Mouse (Mus musculus): ENCODE measurements at regions not wholly inside any gene's neighbourhood (a gene's known extent, or its start where the extent isn't known, plus 50 kb on each side); places are given as distances from the start of the nearest gene placed in this dataset.

GRCm38 (mm10) chr10:108024227-108024626 lies 112.3 kb upstream of the Otogl start:
- no peaks in the 10 kb centered on the region for H3K27me3 ChIP-seq (replicated peaks)
- no peak overlapping the region for H3K4me3 ChIP-seq
- no peaks in the 10 kb centered on the region for H3K9me3 ChIP-seq (replicated peaks)
- ATAC-seq: no peak
- H3K36me3 ChIP-seq: no peaks in the 10 kb centered on the region
- no peak overlapping the region for H3K27ac ChIP-seq
- H3K9ac ChIP-seq: no peak overlapping the region
- no peaks in the 10 kb centered on the region for H3K4me1 ChIP-seq
- H3K4me2 ChIP-seq: no peak overlapping the region
- WGBS (ENCODE audit: insufficient replicate concordance): 45% methylated on average over 6 of the region's 6 CpGs

DNA sequence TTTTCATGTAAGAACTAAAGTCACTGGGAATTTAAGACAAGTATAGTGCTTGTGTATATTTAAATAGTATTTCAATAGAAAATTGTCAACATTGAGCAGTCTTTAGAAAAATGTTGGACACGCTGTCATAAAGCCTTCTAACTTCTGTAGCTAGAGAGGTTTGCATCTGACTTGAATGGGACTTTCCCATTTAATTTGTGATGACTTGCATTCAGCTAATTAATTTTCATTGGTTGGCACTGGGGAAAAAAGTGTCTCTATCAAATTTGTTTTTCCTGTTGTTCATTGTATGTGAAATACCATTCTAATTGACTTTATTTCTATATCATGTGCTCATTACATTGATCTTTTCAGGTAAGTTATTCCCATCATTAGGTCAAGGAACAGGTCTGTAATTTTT lies 104.6 kb upstream of the Otogl start:
- WGBS (ENCODE audit: insufficient replicate concordance): 69% methylated on average over 1 of the region's 1 CpGs
- no peak overlapping the region for H3K9ac ChIP-seq
- ATAC-seq: no peak
- H3K27ac ChIP-seq: no peak overlapping the region
- no peaks in the 10 kb centered on the region for H3K9me3 ChIP-seq (replicated peaks)
- H3K4me3 ChIP-seq: no peak overlapping the region
- H3K4me2 ChIP-seq: no peak overlapping the region
- H3K4me1 ChIP-seq: no peaks in the 10 kb centered on the region
- no peaks in the 10 kb centered on the region for H3K27me3 ChIP-seq (replicated peaks)
- no peaks in the 10 kb centered on the region for H3K36me3 ChIP-seq

DNA sequence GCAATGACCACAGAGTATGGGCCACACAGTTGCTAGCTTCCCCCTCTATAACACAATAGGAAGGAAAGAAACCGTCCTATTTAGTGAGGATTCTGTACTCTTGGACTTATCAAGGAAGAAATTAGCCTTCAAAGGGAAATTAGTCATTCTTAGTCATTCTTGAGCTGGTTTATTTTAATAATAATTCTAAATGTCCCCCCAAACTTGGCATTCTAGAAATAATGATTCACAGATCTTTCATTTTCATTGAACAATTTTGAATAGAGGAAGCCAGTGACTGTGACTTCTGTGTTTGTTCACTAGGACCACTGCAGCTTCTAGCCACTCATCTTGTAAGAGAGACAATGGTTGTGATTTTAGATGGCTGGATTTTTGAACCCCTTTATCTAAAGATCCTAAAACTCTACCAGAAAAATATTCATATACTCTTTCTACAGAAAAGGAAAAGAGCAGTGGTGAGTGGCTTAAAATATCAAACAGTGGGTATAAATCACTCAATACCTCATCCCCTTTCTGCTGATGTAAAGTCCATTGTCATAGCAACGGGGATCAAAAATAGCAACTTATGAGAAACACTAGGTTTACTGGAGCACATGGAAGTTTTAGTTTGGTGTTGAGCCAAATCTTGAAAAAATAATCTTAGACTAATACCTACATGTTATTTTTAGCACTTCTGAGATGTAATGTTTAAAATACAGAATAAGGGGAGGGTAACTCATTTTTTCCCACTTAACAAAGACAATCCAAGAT lies 83.1 kb upstream of the Otogl start:
- Histone ChIP-seq H3K9me3 (replicated peaks) (no peaks in the 10 kb centered on the region), H3K4me3 (no peak overlapping the region), H3K27ac (no peak overlapping the region), H3K4me1 (no peaks in the 10 kb centered on the region), H3K4me2 (no peak overlapping the region), H3K36me3 (no peaks in the 10 kb centered on the region), H3K27me3 (replicated peaks) (no peaks in the 10 kb centered on the region), H3K9ac (no peak overlapping the region)
- WGBS (ENCODE audit: insufficient replicate concordance): 44% methylated on average over 2 of the region's 2 CpGs
- no peak for ATAC-seq

DNA sequence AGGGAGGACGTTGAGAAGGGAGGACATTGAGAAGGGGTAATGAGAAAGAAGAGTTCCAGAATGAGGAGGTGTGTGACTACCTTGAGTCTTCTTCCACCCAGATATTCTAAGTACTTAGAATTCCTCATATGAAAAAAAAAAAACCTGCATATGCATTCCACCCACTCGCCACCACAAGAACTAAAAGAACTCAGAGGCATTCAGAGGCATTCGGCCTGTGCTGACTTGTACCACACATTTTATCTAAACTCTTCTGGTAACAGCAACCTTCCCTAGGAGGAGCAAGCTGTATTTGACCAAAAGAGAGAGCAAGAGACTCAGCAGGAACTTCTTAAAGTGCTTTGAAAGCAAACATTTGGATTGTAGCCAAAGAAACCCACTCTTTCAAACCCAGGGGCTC lies 80.7 kb upstream of the Otogl start:
- Histone ChIP-seq H3K27ac (no peak overlapping the region), H3K4me3 (no peak overlapping the region), H3K9me3 (replicated peaks) (no peaks in the 10 kb centered on the region), H3K9ac (no peak overlapping the region), H3K4me2 (no peak overlapping the region), H3K27me3 (replicated peaks) (no peaks in the 10 kb centered on the region), H3K36me3 (no peaks in the 10 kb centered on the region), H3K4me1 (no peaks in the 10 kb centered on the region)
- WGBS (ENCODE audit: insufficient replicate concordance): 66% methylated on average over 3 of the region's 3 CpGs
- ATAC-seq: no peak

DNA sequence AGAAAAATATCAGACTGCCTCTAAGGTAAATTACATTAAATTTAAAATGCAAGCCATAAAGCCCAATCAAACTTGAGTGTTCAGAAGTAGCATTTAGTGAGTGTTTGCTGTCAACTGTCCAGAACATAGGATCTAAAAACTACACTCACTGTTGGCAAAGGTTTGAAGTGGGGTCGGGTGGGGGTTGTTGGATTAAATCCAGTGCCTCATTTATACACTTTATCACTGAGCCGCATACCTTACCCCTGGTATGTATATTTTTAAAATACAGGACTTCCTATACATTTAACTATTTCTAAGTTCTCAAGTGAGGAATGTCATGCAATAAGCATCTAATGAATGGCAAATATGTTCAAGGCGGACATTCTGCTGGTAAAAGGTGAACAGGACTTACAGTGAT lies 78.6 kb upstream of the Otogl start:
- Histone ChIP-seq H3K36me3 (no peaks in the 10 kb centered on the region), H3K9me3 (replicated peaks) (no peaks in the 10 kb centered on the region), H3K4me2 (no peak overlapping the region), H3K27ac (no peak overlapping the region), H3K9ac (no peak overlapping the region), H3K4me1 (no peaks in the 10 kb centered on the region), H3K4me3 (no peak overlapping the region), H3K27me3 (replicated peaks) (no peaks in the 10 kb centered on the region)
- 70% methylated on average over 3 of the region's 3 CpGs for WGBS (ENCODE audit: insufficient replicate concordance)
- no peak for ATAC-seq

GRCm38 (mm10) chr10:107989913-107990312 lies 78.0 kb upstream of the Otogl start:
- Histone ChIP-seq H3K9ac (no peak overlapping the region), H3K36me3 (no peaks in the 10 kb centered on the region), H3K4me1 (no peaks in the 10 kb centered on the region), H3K4me3 (no peak overlapping the region), H3K27ac (no peak overlapping the region), H3K4me2 (no peak overlapping the region), H3K27me3 (replicated peaks) (no peaks in the 10 kb centered on the region), H3K9me3 (replicated peaks) (no peaks in the 10 kb centered on the region)
- ATAC-seq: no peak
- 59% methylated on average over 2 of the region's 2 CpGs for WGBS (ENCODE audit: insufficient replicate concordance)

GRCm38 (mm10) chr10:107982632-107983031 lies 70.7 kb upstream of the Otogl start:
- Histone ChIP-seq H3K9me3 (replicated peaks) (no peaks in the 10 kb centered on the region), H3K36me3 (no peaks in the 10 kb centered on the region), H3K4me3 (no peak overlapping the region), H3K27ac (no peak overlapping the region), H3K4me2 (no peak overlapping the region), H3K27me3 (replicated peaks) (no peaks in the 10 kb centered on the region), H3K9ac (no peak overlapping the region), H3K4me1 (no peaks in the 10 kb centered on the region)
- WGBS (ENCODE audit: insufficient replicate concordance): 76% methylated on average over 5 of the region's 5 CpGs
- no peak for ATAC-seq

DNA sequence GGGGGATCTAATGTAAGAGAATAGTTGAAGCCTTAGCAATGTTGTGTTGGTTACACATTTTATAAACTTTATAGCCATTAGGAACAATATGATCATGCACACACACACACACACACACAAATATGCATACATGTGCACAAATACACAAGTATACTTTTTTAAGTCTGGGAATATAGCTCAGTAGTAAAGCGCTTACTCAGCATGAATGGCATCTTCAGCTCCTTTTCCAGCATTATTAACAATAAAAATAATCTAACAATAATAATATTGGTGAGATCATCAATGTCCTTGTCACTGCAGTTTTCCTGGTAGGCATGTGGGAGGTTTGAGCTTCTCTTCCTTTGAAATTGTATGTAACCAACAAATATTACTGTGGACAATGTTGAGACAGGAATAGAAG lies 70.1 kb upstream of the Otogl start:
- Histone ChIP-seq H3K36me3 (no peaks in the 10 kb centered on the region), H3K4me2 (no peak overlapping the region), H3K27me3 (replicated peaks) (no peaks in the 10 kb centered on the region), H3K4me3 (no peak overlapping the region), H3K27ac (no peak overlapping the region), H3K9ac (no peak overlapping the region), H3K9me3 (replicated peaks) (no peaks in the 10 kb centered on the region), H3K4me1 (no peaks in the 10 kb centered on the region)
- ATAC-seq: no peak
- 82% methylated on average over 1 of the region's 1 CpGs for WGBS (ENCODE audit: insufficient replicate concordance)

DNA sequence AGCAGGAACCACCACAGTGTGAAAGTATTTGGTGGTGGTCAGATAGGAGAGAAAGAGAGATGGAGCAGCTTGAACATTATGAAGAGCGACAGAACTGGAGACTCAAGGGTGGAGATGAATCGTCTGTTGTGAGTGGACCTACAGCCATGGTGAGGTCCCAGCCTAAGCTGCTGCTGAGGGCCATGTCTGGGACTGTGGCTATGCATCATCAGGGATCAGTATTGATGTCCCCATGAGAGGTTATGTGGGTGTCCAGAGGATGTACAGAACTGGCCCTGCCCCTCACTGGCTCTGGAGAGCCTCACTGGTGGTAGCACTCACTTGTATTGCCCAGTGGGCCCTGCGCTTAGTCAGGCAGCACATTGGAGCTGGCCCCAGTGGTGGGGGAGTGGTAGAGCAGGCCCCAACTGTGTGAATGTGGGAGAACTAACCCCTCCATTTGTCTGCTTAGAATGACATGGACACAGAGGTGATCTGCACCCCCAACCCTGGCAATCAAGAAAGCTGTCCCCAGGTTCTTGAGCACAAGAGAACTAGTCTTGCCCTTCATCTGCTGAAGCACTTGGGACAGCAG lies 64.5 kb upstream of the Otogl start:
- Histone ChIP-seq H3K36me3 (no peaks in the 10 kb centered on the region), H3K27ac (no peak overlapping the region), H3K4me1 (no peaks in the 10 kb centered on the region), H3K4me3 (no peak overlapping the region), H3K9ac (no peak overlapping the region), H3K27me3 (replicated peaks) (no peaks in the 10 kb centered on the region), H3K9me3 (replicated peaks) (no peaks in the 10 kb centered on the region), H3K4me2 (no peak overlapping the region)
- WGBS (ENCODE audit: insufficient replicate concordance): 80% methylated on average over 3 of the region's 3 CpGs
- no peak for ATAC-seq

- Histone ChIP-seq H3K4me2 (no peak overlapping the region), H3K27ac (no peak overlapping the region), H3K4me1 (no peaks in the 10 kb centered on the region), H3K36me3 (no peaks in the 10 kb centered on the region), H3K4me3 (no peak overlapping the region), H3K9me3 (replicated peaks) (no peaks in the 10 kb centered on the region), H3K27me3 (replicated peaks) (no peaks in the 10 kb centered on the region), H3K9ac (no peak overlapping the region)
- no peak for ATAC-seq
These were observed 59.8 kb upstream of the Otogl start for GRCm38 (mm10) chr10:107971748-107972147.

- no peaks in the 10 kb centered on the region for H3K4me1 ChIP-seq
- no peaks in the 10 kb centered on the region for H3K36me3 ChIP-seq
- H3K9ac ChIP-seq: no peak overlapping the region
- WGBS (ENCODE audit: insufficient replicate concordance): 74% methylated on average over 11 of the region's 11 CpGs
- no peak overlapping the region for H3K4me3 ChIP-seq
- no peaks in the 10 kb centered on the region for H3K27me3 ChIP-seq (replicated peaks)
- no peak for ATAC-seq
- H3K4me2 ChIP-seq: no peak overlapping the region
- H3K9me3 ChIP-seq (replicated peaks): no peaks in the 10 kb centered on the region
- H3K27ac ChIP-seq: no peak overlapping the region
These were observed 55.1 kb upstream of the Otogl start for GRCm38 (mm10) chr10:107966996-107967395.

DNA sequence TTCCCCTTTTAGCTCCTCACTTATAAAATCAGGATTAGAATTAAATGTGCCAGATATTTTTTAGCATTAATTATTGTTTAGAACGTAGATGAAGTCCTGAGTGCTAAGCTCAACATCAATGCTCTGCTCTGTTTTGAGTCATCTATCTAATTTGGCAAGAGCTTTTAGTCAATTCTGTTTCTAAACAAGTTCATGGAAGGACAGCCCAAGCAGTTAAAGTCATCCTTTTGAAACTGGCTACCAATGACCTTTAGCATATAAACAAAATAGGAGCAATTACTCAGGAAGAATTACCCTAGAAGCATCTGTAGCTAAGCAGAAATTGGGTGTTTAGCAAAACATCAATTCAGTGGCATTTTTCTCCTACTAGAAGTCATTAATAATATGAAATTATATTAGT lies 52.1 kb upstream of the Otogl start:
- ATAC-seq: no peak
- Histone ChIP-seq H3K27ac (no peak overlapping the region), H3K9ac (no peak overlapping the region), H3K4me1 (no peaks in the 10 kb centered on the region), H3K9me3 (replicated peaks) (no peaks in the 10 kb centered on the region), H3K27me3 (replicated peaks) (no peaks in the 10 kb centered on the region), H3K36me3 (no peaks in the 10 kb centered on the region), H3K4me2 (no peak overlapping the region), H3K4me3 (no peak overlapping the region)
- 64% methylated on average over 1 of the region's 1 CpGs for WGBS (ENCODE audit: insufficient replicate concordance)

DNA sequence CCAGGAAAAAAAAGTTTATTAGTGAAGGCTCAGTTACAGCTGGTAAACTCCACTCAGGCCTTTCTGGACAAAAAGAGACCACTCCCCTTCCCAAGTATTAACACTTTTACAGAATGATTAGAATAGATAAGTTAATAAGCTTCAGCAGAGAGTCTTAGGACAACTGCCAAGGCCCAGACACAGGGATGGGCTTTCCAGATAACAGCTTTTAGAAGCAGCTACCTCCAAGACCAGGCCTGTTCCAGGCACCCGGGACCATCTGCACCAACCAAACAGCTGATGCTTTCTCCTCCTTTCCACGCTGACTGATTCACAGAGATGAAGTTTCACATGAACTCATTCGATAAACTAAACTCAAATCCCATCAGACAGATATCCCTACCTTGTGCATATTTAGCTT lies 50.2 kb upstream of the Otogl start:
- Histone ChIP-seq H3K27me3 (replicated peaks) (no peaks in the 10 kb centered on the region), H3K9me3 (replicated peaks) (no peaks in the 10 kb centered on the region), H3K4me1 (no peaks in the 10 kb centered on the region), H3K36me3 (no peaks in the 10 kb centered on the region), H3K9ac (no peak overlapping the region), H3K4me2 (no peak overlapping the region), H3K27ac (no peak overlapping the region), H3K4me3 (no peak overlapping the region)
- 53% methylated on average over 3 of the region's 3 CpGs for WGBS (ENCODE audit: insufficient replicate concordance)
- ATAC-seq: peak; percentile 87
